ENCODE assay signal across 30 mouse cellular contexts in the genomic region with DNA sequence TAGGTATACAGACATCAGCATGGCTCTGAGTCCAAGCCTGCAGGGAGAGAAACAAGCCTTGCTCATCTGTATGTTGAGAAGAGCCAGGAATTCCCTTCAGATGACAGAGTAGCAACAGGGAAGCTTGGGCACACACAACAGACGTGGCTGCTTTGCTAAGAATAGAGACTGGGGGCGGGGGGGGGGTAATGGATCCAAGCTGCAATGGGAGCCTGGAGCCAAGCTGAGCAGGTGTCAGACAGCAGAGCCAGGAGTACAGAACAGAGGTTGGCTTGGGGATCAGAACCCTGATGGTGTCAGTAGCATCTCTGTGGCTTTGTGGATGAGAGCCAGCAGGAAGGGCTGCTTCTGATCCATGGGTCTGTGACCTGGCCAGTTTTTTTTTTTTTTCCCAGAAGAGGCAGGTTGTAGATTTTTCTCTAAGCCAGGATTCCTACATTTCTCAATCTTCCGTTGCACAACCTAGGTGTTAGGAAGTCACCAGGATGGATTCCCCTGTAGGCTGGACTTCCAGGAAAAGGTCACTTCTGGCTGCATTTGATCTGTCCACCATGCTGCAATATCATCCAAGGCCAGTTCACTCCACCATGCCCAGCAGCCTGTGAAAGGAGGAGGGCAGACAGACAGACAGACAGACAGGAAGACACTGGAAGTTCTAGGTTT. TPM values are rescaled to one million over a fixed set of nuclear protein-coding genes. Genes with fewer than 3 reads are reported as not detected.
DNase-seq lines count a peak whose midpoint lies in the region; ATAC-seq and TF ChIP-seq lines count a peak whose summit lies in the region.
"Had no signal": no experiment of that assay in that cellular context is flagged by ENCODE, and none has a peak within 500 bp of the region (broad histone marks: within the 10 kb centered on the region; RNA-seq: fewer than 3 reads in every experiment).

No protein-coding gene starts in this region.

- no peaks in the 10 kb centered on the region for H3K9me3 ChIP-seq in hindbrain, postnatal 0 days (ENCODE audit: low read length)
- no peaks in the 10 kb centered on the region for H3K9me3 ChIP-seq in hindbrain, embryonic 10.5 days
- H3K9me3 ChIP-seq in midbrain, postnatal 0 days (ENCODE audit: low read length) = no peaks in the 10 kb centered on the region
- no peaks in the 10 kb centered on the region for H3K9me3 ChIP-seq in midbrain, embryonic 14.5 days (ENCODE audit: control insufficient read depth, low read length)
- H3K9me3 ChIP-seq: liver, embryonic 12.5 days had no signal

- ATAC-seq in cerebellum, adult (ENCODE audit: insufficient number of reproducible peaks, low FRiP score, low TSS enrichment) = peak; percentile 49; the same call in 1 of the 2 replicates
- ATAC-seq in hindbrain, postnatal 0 days = peak; percentile 71
- no peak for ATAC-seq in midbrain, postnatal 0 days (ENCODE audit: low FRiP score)
- ATAC-seq in midbrain, embryonic 14.5 days (ENCODE audit: low FRiP score, low TSS enrichment) = no peak
- ATAC-seq: liver, embryonic 12.5 days; midbrain, embryonic 16.5 days; Patski had no signal

- no peaks in the 10 kb centered on the region for H3K27me3 ChIP-seq in hindbrain, postnatal 0 days (ENCODE audit: insufficient read depth, low read length)
- H3K27me3 ChIP-seq in hindbrain, embryonic 10.5 days (ENCODE audit: insufficient read depth, poor library complexity, severe bottlenecking) = no peaks in the 10 kb centered on the region
- no peaks in the 10 kb centered on the region for H3K27me3 ChIP-seq in midbrain, postnatal 0 days (ENCODE audit: insufficient read depth, low read length)
- no peaks in the 10 kb centered on the region for H3K27me3 ChIP-seq in midbrain, embryonic 14.5 days (ENCODE audit: control insufficient read depth, insufficient read depth, low read length)
- H3K27me3 ChIP-seq: liver, embryonic 12.5 days; Patski had no signal

- no peak overlapping the region for H3K27ac ChIP-seq in hindbrain, postnatal 0 days
- H3K27ac ChIP-seq in hindbrain, embryonic 10.5 days = no peak overlapping the region
- H3K27ac ChIP-seq in midbrain, postnatal 0 days (ENCODE audit: low read depth, low read length) = no peak overlapping the region
- no peak overlapping the region for H3K27ac ChIP-seq in midbrain, embryonic 14.5 days (replicated peaks; ENCODE audit: low read depth, low read length)
- H3K27ac ChIP-seq: heart, adult 2 months; liver, embryonic 12.5 days had no signal

- H3K4me3 ChIP-seq in hindbrain, postnatal 0 days (ENCODE audit: low read length) = no peak overlapping the region
- no peak overlapping the region for H3K4me3 ChIP-seq in hindbrain, embryonic 10.5 days
- no peak overlapping the region for H3K4me3 ChIP-seq in midbrain, postnatal 0 days (ENCODE audit: low read depth, low read length)
- H3K4me3 ChIP-seq in midbrain, embryonic 14.5 days (replicated peaks; ENCODE audit: low read depth, low read length) = no peak overlapping the region
- H3K4me3 ChIP-seq: heart, adult 2 months; liver, embryonic 12.5 days had no signal

- DNase-seq in cerebellum, adult 11-12 months = no peak
- DNase-seq in gastrocnemius, adult 18-20 months (ENCODE audit: low spot score) = peak; percentile 58
- no peak for DNase-seq in gastrocnemius, postnatal 36 days
- peak; percentile 53 for DNase-seq in hindbrain, postnatal 0 days (ENCODE audit: low spot score)
- no peak for DNase-seq in hindbrain, embryonic 10.5 days (ENCODE audit: low spot score)
- DNase-seq in midbrain, postnatal 0 days (ENCODE audit: low spot score) = peak; percentile 53
- no peak for DNase-seq in midbrain, embryonic 14.5 days
- DNase-seq: adrenal gland, adult 8-10 months; cerebellum, adult 18-20 months; heart, postnatal 36 days; kidney, adult 8-10 months; layer of hippocampus, postnatal 36 days; lung, embryonic 14.5 days; lung, postnatal 36 days; right cerebral cortex, postnatal 14 days; thymus, adult 2 months had no signal

- intact Hi-C loops in gastrocnemius, postnatal 36 days (cut with DNase I) = no loop called here

- WGBS in hindbrain, postnatal 0 days = 44% methylated on average over 3 of the region's 3 CpGs
- WGBS in hindbrain, embryonic 10.5 days = 73% methylated on average over 3 of the region's 3 CpGs
- WGBS in midbrain, postnatal 0 days = 64% methylated on average over 3 of the region's 3 CpGs
- 84% methylated on average over 3 of the region's 3 CpGs for WGBS in midbrain, embryonic 14.5 days

- H3K36me3 ChIP-seq in hindbrain, postnatal 0 days (ENCODE audit: insufficient read depth, low read length) = no peaks in the 10 kb centered on the region
- H3K36me3 ChIP-seq in hindbrain, embryonic 10.5 days = 0 out of 2 replicates have a peak, but pooled peaks cover under 1% of the 10 kb centered on the region
- H3K36me3 ChIP-seq in midbrain, postnatal 0 days (ENCODE audit: insufficient read depth, low read length) = no peaks in the 10 kb centered on the region
- H3K36me3 ChIP-seq in midbrain, embryonic 14.5 days (ENCODE audit: control insufficient read depth, insufficient read depth, low read length) = no peaks in the 10 kb centered on the region
- H3K36me3 ChIP-seq: liver, embryonic 12.5 days had no signal

- no peaks in the 10 kb centered on the region for H3K4me1 ChIP-seq in hindbrain, postnatal 0 days (ENCODE audit: insufficient read depth, low read length)
- no peaks in the 10 kb centered on the region for H3K4me1 ChIP-seq in hindbrain, embryonic 10.5 days (replicated peaks)
- H3K4me1 ChIP-seq in midbrain, postnatal 0 days (ENCODE audit: insufficient read depth, low read length) = no peaks in the 10 kb centered on the region
- H3K4me1 ChIP-seq in midbrain, embryonic 14.5 days (ENCODE audit: control insufficient read depth, insufficient read depth, low read length) = no peaks in the 10 kb centered on the region
- H3K4me1 ChIP-seq: liver, embryonic 12.5 days had no signal

- H3K4me2 ChIP-seq in hindbrain, postnatal 0 days (ENCODE audit: low read depth, low read length) = no peak overlapping the region
- no peak overlapping the region for H3K4me2 ChIP-seq in midbrain, postnatal 0 days (ENCODE audit: low read depth, low read length, poor library complexity, severe bottlenecking)
- H3K4me2 ChIP-seq in midbrain, embryonic 14.5 days (ENCODE audit: low read length) = no peak overlapping the region
- H3K4me2 ChIP-seq: liver, embryonic 12.5 days; lung, embryonic 14.5 days had no signal

- TF ChIP-seq CTCF in hindbrain, postnatal 0 days (IDR thresholded peaks at IDR 0.05; ENCODE audit: low read depth) = no peak
- no peak for TF ChIP-seq CTCF in midbrain, postnatal 0 days (IDR thresholded peaks at IDR 0.05)

- H3K9ac ChIP-seq in hindbrain, postnatal 0 days (replicated peaks; ENCODE audit: low read length) = no peak overlapping the region
- H3K9ac ChIP-seq in midbrain, postnatal 0 days (replicated peaks; ENCODE audit: low read length, poor library complexity, severe bottlenecking) = no peak overlapping the region
- H3K9ac ChIP-seq in midbrain, embryonic 14.5 days (replicated peaks; ENCODE audit: low read length) = no peak overlapping the region
- H3K9ac ChIP-seq: liver, embryonic 12.5 days; lung, embryonic 14.5 days had no signal

RNA-seq across cellular contexts. Expression of a gene that starts 5.8 kb away (rescaled TPM):
- 1 to 10 TPM in 1 of 2 experiments, under 1 TPM in 1; 0.62 to 5.0 TPM for total RNA-seq in gastrocnemius, adult 18-20 months (2021)
- total RNA-seq in gastrocnemius, postnatal 36 days (2021) = under 1 TPM; 0.36 to 0.44 TPM
- not detected in 2 replicates for total RNA-seq in hindbrain, postnatal 0 days (2014; rRNA removed)
- polyA plus RNA-seq in hindbrain, postnatal 0 days (2015; fragmentation: Nextera tagmentation; extraction: Ambion mirVana) = not detected in 2 replicates
- not detected in 2 replicates for polyA plus RNA-seq in hindbrain, embryonic 10.5 days (2016; fragmentation: Nextera tagmentation; extraction: Ambion mirVana)
- total RNA-seq in midbrain, postnatal 0 days (2014; rRNA removed) = not detected in 2 replicates
- polyA plus RNA-seq in midbrain, postnatal 0 days (2015; fragmentation: Nextera tagmentation; extraction: Ambion mirVana) = not detected in 2 replicates
- not detected in 2 replicates for polyA plus RNA-seq in midbrain, embryonic 14.5 days (2014; fragmentation: Nextera tagmentation; extraction: Ambion mirVana)
- total RNA-seq: layer of hippocampus, postnatal 36 days; left cerebral cortex, postnatal 25 days; neutrophil, adult 5-6 weeks had no signal
- polyA plus RNA-seq: embryonic facial prominence, embryonic 11.5 days; heart, embryonic 14.5 days; intestine, embryonic 14.5 days; liver, embryonic 12.5 days; lung, embryonic 14.5 days; midbrain, embryonic 16.5 days; stomach, embryonic 14.5 days had no signal

RNA-seq across cellular contexts. Expression of a gene that starts 17.4 kb away (rescaled TPM):
- not detected for total RNA-seq in gastrocnemius, adult 18-20 months (2021)
- not detected for total RNA-seq in gastrocnemius, postnatal 36 days (2021)
- total RNA-seq in hindbrain, postnatal 0 days (2014; rRNA removed) = not detected in 2 replicates
- not detected in 2 replicates for polyA plus RNA-seq in hindbrain, postnatal 0 days (2015; fragmentation: Nextera tagmentation; extraction: Ambion mirVana)
- not detected in 2 replicates for polyA plus RNA-seq in hindbrain, embryonic 10.5 days (2016; fragmentation: Nextera tagmentation; extraction: Ambion mirVana)
- total RNA-seq in midbrain, postnatal 0 days (2014; rRNA removed) = not detected in 2 replicates
- polyA plus RNA-seq in midbrain, postnatal 0 days (2015; fragmentation: Nextera tagmentation; extraction: Ambion mirVana) = not detected in 2 replicates
- not detected in 2 replicates for polyA plus RNA-seq in midbrain, embryonic 14.5 days (2014; fragmentation: Nextera tagmentation; extraction: Ambion mirVana)
- total RNA-seq: common myeloid progenitor, adult 5-6 weeks; layer of hippocampus, postnatal 36 days; left cerebral cortex, postnatal 25 days; megakaryocyte-erythroid progenitor cell, adult 5-6 weeks; neutrophil, adult 5-6 weeks had no signal
- polyA plus RNA-seq: embryonic facial prominence, embryonic 11.5 days; heart, adult 2 months; heart, embryonic 14.5 days; intestine, embryonic 14.5 days; liver, embryonic 12.5 days; lung, embryonic 14.5 days; midbrain, embryonic 16.5 days; spleen, adult 2 months; stomach, embryonic 14.5 days had no signal

RNA-seq across cellular contexts. Expression of a gene that starts 23.7 kb away (rescaled TPM):
- total RNA-seq in gastrocnemius, adult 18-20 months (2021) = under 1 TPM in 1 of 2 experiments, not detected in 1; 0.47 TPM
- under 1 TPM in 1 of 2 experiments, not detected in 1; 0.36 TPM for total RNA-seq in gastrocnemius, postnatal 36 days (2021)
- not detected in 2 replicates for total RNA-seq in hindbrain, postnatal 0 days (2014; rRNA removed)
- polyA plus RNA-seq in hindbrain, postnatal 0 days (2015; fragmentation: Nextera tagmentation; extraction: Ambion mirVana) = not detected in 2 replicates
- not detected in 2 replicates for polyA plus RNA-seq in hindbrain, embryonic 10.5 days (2016; fragmentation: Nextera tagmentation; extraction: Ambion mirVana)
- total RNA-seq in midbrain, postnatal 0 days (2014; rRNA removed) = not detected in 2 replicates
- not detected in 2 replicates for polyA plus RNA-seq in midbrain, postnatal 0 days (2015; fragmentation: Nextera tagmentation; extraction: Ambion mirVana)
- polyA plus RNA-seq in midbrain, embryonic 14.5 days (2014; fragmentation: Nextera tagmentation; extraction: Ambion mirVana) = not detected in 2 replicates
- total RNA-seq: common myeloid progenitor, adult 5-6 weeks; heart, adult 2 months; heart, postnatal 36 days; layer of hippocampus, postnatal 36 days; left cerebral cortex, postnatal 25 days; megakaryocyte-erythroid progenitor cell, adult 5-6 weeks; neutrophil, adult 5-6 weeks had no signal
- polyA plus RNA-seq: embryonic facial prominence, embryonic 11.5 days; heart, adult 2 months; heart, embryonic 14.5 days; intestine, embryonic 14.5 days; liver, embryonic 12.5 days; lung, embryonic 14.5 days; midbrain, embryonic 16.5 days; spleen, adult 2 months; stomach, embryonic 14.5 days had no signal

Comparison
In these comparisons a context has a peak if more than half of its experiments do, and no peak if none do; other contexts are left out.
1. DNase-seq: peak in gastrocnemius, adult 18-20 months (single experiment), hindbrain, postnatal 0 days (single experiment) and midbrain, postnatal 0 days (single experiment); none in cerebellum, adult 11-12 months (single experiment), gastrocnemius, postnatal 36 days (0 of 2), hindbrain, embryonic 10.5 days (single experiment) and midbrain, embryonic 14.5 days (single experiment).
2. ATAC-seq: peak in cerebellum, adult (single experiment) and hindbrain, postnatal 0 days (single experiment); none in midbrain, postnatal 0 days (single experiment) and midbrain, embryonic 14.5 days (single experiment).